7 mouse cellular contexts compared by ENCODE assay signal in the genomic region with DNA sequence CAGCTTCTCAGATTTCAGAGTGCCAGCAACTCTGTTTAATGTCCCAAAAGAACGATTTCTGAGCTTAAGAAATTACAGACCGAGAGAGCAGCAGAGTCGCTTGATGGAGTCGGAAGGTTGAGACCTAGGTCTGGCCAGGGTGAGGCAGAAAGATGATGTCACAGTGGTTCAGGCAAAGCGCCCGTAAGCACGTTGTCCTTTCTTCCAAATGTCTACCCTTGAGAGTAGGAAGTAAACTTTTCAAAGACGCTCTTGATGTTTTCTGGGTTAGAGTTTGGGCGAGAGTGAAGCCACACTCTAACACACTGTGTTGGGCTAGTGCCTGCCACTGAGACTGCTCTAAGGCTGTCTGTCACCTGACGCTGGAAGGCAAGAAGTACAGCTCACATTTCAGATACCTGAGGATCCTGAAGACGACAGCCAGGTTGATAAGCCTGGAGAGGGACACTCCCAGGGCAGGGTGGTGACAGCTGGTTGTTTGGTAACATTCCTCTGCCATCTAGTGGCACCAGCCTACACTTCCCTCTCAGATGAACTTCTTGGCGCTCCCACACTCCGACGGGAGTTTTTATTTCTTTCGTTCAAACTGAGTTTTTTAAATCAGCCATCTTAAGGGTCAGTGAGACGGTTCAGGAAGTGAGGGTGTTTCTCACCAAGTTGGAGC. TPM values are rescaled to one million over a fixed set of nuclear protein-coding genes. Genes with fewer than 3 reads are reported as not detected.
A peak's percentile ranks its signal among the peaks of the same experiment; 100 is the strongest.
DNase-seq lines count a peak whose midpoint lies in the region; ATAC-seq and TF ChIP-seq lines count a peak whose summit lies in the region.

No protein-coding gene starts in this region.

- H3K9ac ChIP-seq in CH12.LX (ENCODE audit: insufficient read depth, low read depth) = no peak overlapping the region
- no peak overlapping the region for H3K9ac ChIP-seq in lung, embryonic 14.5 days

- TF ChIP-seq POLR2A in CH12.LX (IDR thresholded peaks at IDR 0.05; ENCODE audit: low read depth, low read length) = no peak

- H3K27ac ChIP-seq in CH12.LX (ENCODE audit: insufficient read depth, low read depth) = no peak overlapping the region
- H3K27ac ChIP-seq in lung, embryonic 14.5 days (ENCODE audit: low read depth) = no peak overlapping the region

- H3K9me3 ChIP-seq in CH12.LX (replicated peaks; ENCODE audit: low read length) = no peaks in the 10 kb centered on the region
- no peaks in the 10 kb centered on the region for H3K9me3 ChIP-seq in lung, embryonic 14.5 days (ENCODE audit: low read depth, low read length)

- in situ Hi-C loops in CH12.LX (cut with MboI; ENCODE audit: low pct_ligation_motif_present, low pct_unique_long_range_greater_than_20kb, low sequenced_read_pairs) = loop anchor here (5.0 kb wide), 1 partner anchor 350 kb away; no protein-coding TSS in a partner anchor

- TF ChIP-seq EP300 in CH12.LX (IDR thresholded peaks at IDR 0.05; ENCODE audit: low read length) = no peak

- no peaks in the 10 kb centered on the region for H3K27me3 ChIP-seq in CH12.LX (replicated peaks)
- peaks cover 6% of the 10 kb centered on the region; the same call in 1 of the 2 replicates for H3K27me3 ChIP-seq in lung, embryonic 14.5 days (ENCODE audit: insufficient read depth, low read length)

- H3K79me2 ChIP-seq in CH12.LX (replicated peaks; ENCODE audit: control insufficient read depth, extremely low read depth, insufficient read depth, poor library complexity, severe bottlenecking) = no peaks in the 10 kb centered on the region

- WGBS in lung, embryonic 14.5 days = 13% methylated on average over 16 of the region's 16 CpGs

- peak; percentile 51 for ATAC-seq in granulocyte monocyte progenitor cell, adult 5-6 weeks (replicated peaks; ENCODE audit: poor library complexity, severe bottlenecking)
- ATAC-seq in lung, embryonic 14.5 days (ENCODE audit: insufficient read depth) = peak; percentile 61

- peaks cover 0 to 2% of the 10 kb centered on the region in 2 experiments for H3K36me3 ChIP-seq in CH12.LX (replicated peaks in 1 of 2; ENCODE audit: control insufficient read depth in 1 of 2, insufficient read depth in 1 of 2, low read length in 1 of 2)
- H3K36me3 ChIP-seq in lung, embryonic 14.5 days (ENCODE audit: insufficient read depth) = no peaks in the 10 kb centered on the region

- peak; percentile 45 for DNase-seq in 416B (ENCODE audit: low read depth)
- peak; percentile 54 for DNase-seq in CH12.LX (ENCODE audit: extremely low read depth)
- peak; percentile 27 to 31 for DNase-seq in cerebellum, postnatal 36 days
- DNase-seq in kidney, adult 9 months = peak; percentile 66
- DNase-seq in lung, embryonic 14.5 days = peak; percentile 83
- DNase-seq in retina, postnatal 7 days (ENCODE audit: low read depth, low spot score) = peak; percentile 33

- H3K4me1 ChIP-seq in CH12.LX (ENCODE audit: control insufficient read depth in 1 of 2, insufficient read depth in 2 of 2) = peaks cover 9 to 39% of the 10 kb centered on the region in 2 experiments
- peaks cover 14% of the 10 kb centered on the region; the same call in 1 of the 2 replicates for H3K4me1 ChIP-seq in lung, embryonic 14.5 days (ENCODE audit: insufficient read depth)

- no peak overlapping the region for H3K4me2 ChIP-seq in CH12.LX (ENCODE audit: insufficient read depth, low read depth, poor library complexity, severe bottlenecking)
- peak overlapping the region; percentile 64 for H3K4me2 ChIP-seq in lung, embryonic 14.5 days

- dilution Hi-C loops in CH12.LX (cut with MboI; ENCODE audit: extremely low pct_ligation_motif_present, extremely low pct_unique_long_range_greater_than_20kb, low sequenced_read_pairs) = no loop called here

- peak; percentile 95 for TF ChIP-seq RAD21 in CH12.LX (IDR thresholded peaks at IDR 0.05; ENCODE audit: low read depth, low read length)

- H3K4me3 ChIP-seq in CH12.LX (replicated peaks in 1 of 3; ENCODE audit: low read depth in 2 of 3, low read length in 2 of 3, poor library complexity in 1 of 3) = no peak overlapping the region
- H3K4me3 ChIP-seq in lung, embryonic 14.5 days (ENCODE audit: low read depth, low read length) = 0 out of 2 replicates have a peak overlapping the region, but pooled peaks have one; percentile 25

- TF ChIP-seq CTCF in CH12.LX (conservative IDR thresholded peaks at IDR 0.05 in 1 of 2, IDR thresholded peaks at IDR 0.05 in 1 of 2; ENCODE audit: low read depth in 2 of 2, low read length in 2 of 2) = peak; percentile 30 to 87; a peak in 3 of 4 replicates
- peak; percentile 80 for TF ChIP-seq CTCF in lung, embryonic 14.5 days (IDR thresholded peaks at IDR 0.05; ENCODE audit: low read depth)

TF ChIP-seq in CH12.LX, 34 proteins besides CTCF, POLR2A, EP300 and RAD21:
- TF ChIP-seq ZC3H11A (IDR thresholded peaks at IDR 0.05; ENCODE audit: low read depth, low read length) (peak; percentile 76), JUN (IDR thresholded peaks at IDR 0.05; ENCODE audit: insufficient read depth, low read depth, low read length) (no peak), JUND (conservative IDR thresholded peaks at IDR 0.05; ENCODE audit: low read depth, low read length) (no peak), USF1 (IDR thresholded peaks at IDR 0.05; ENCODE audit: low read depth, low read length) (no peak), E2F4 (IDR thresholded peaks at IDR 0.05; ENCODE audit: insufficient replicate concordance, low read depth, low read length) (no peak), SMC3 (IDR thresholded peaks at IDR 0.05; ENCODE audit: low read depth, low read length) (peak; percentile 87), NRF1 (IDR thresholded peaks at IDR 0.05; ENCODE audit: low read depth, low read length) (no peak), ELF1 (IDR thresholded peaks at IDR 0.05; ENCODE audit: low read depth, low read length) (0 out of 2 replicates have a peak, but pooled peaks have one; percentile 24), TBP (conservative IDR thresholded peaks at IDR 0.05; ENCODE audit: low read depth, low read length) (no peak), CHD1 (IDR thresholded peaks at IDR 0.05; ENCODE audit: low read depth, low read length) (no peak), UBTF (IDR thresholded peaks at IDR 0.05; ENCODE audit: low read depth, low read length) (no peak), MAX (IDR thresholded peaks at IDR 0.05; ENCODE audit: low read length) (no peak), MEF2A (IDR thresholded peaks at IDR 0.05; ENCODE audit: borderline replicate concordance, low read depth, low read length) (no peak)

RNA-seq across cellular contexts. Expression of a gene that starts 45.1 kb away (rescaled TPM):
- total RNA-seq in CH12.LX (2012; rRNA removed) (3.4 and 4.2 TPM in 2 replicates), CH12.LX (2014; rRNA removed) (2.2 and 2.7 TPM in 2 replicates)
- 7.5 and 8.6 TPM in 2 replicates for polyA plus RNA-seq in CH12.LX (2012; ENCODE audit: insufficient read length, low read depth)
- 3.4 and 8.7 TPM in 2 replicates for total RNA-seq in granulocyte monocyte progenitor cell, adult 5-6 weeks (2014; fragmentation: Nextera tagmentation)
- 12.7 and 20.6 TPM in 2 replicates for total RNA-seq in granulocyte monocyte progenitor cell, adult 5-6 weeks (2017)
- polyA plus RNA-seq in lung, embryonic 14.5 days (2014; fragmentation: Nextera tagmentation; extraction: Ambion mirVana) = 25.0 and 25.2 TPM in 2 replicates

RNA-seq across cellular contexts. Expression of a gene that starts 49.2 kb away (rescaled TPM):
- not detected in 2 replicates for total RNA-seq in CH12.LX (2012; rRNA removed)
- total RNA-seq in CH12.LX (2014; rRNA removed) = not detected in 2 replicates
- polyA plus RNA-seq in CH12.LX (2012; ENCODE audit: insufficient read length, low read depth) = 0.05 and 0.07 TPM in 2 replicates
- not detected in 2 replicates for total RNA-seq in granulocyte monocyte progenitor cell, adult 5-6 weeks (2014; fragmentation: Nextera tagmentation)
- not detected in 2 replicates for total RNA-seq in granulocyte monocyte progenitor cell, adult 5-6 weeks (2017)
- polyA plus RNA-seq in lung, embryonic 14.5 days (2014; fragmentation: Nextera tagmentation; extraction: Ambion mirVana) = 1.3 and 2.0 TPM in 2 replicates

RNA-seq across cellular contexts. Expression of a gene that starts 54.9 kb away (rescaled TPM):
- total RNA-seq in CH12.LX (2012; rRNA removed) = not detected in 2 replicates
- total RNA-seq in CH12.LX (2014; rRNA removed) = not detected in 2 replicates
- polyA plus RNA-seq in CH12.LX (2012; ENCODE audit: insufficient read length, low read depth) = not detected in 2 replicates
- not detected in 2 replicates for total RNA-seq in granulocyte monocyte progenitor cell, adult 5-6 weeks (2014; fragmentation: Nextera tagmentation)
- not detected in 2 replicates for total RNA-seq in granulocyte monocyte progenitor cell, adult 5-6 weeks (2017)
- 1.2 and 1.6 TPM in 2 replicates for polyA plus RNA-seq in lung, embryonic 14.5 days (2014; fragmentation: Nextera tagmentation; extraction: Ambion mirVana)

Comparison
In these comparisons a context has a peak if more than half of its experiments do, and no peak if none do; other contexts are left out.
1. DNase-seq: peak in every context shown above with its lines; median percentile 83 in lung, embryonic 14.5 days; 66 in kidney, adult 9 months; 54 in CH12.LX; 45 in 416B; 33 in retina, postnatal 7 days; 29 in cerebellum, postnatal 36 days.